Mouse (Mus musculus): Measurements from ENCODE around the gene Fkbp10. TPM values are rescaled to one million over a fixed set of nuclear protein-coding genes. Genes with fewer than 3 reads are reported as not detected.
A peak's percentile ranks its signal among the peaks of the same experiment; 100 is the strongest.

The Fkbp10 gene
- polyA plus RNA-seq, 1 experiment from 2014 or later: 62.1 TPM

DNA sequence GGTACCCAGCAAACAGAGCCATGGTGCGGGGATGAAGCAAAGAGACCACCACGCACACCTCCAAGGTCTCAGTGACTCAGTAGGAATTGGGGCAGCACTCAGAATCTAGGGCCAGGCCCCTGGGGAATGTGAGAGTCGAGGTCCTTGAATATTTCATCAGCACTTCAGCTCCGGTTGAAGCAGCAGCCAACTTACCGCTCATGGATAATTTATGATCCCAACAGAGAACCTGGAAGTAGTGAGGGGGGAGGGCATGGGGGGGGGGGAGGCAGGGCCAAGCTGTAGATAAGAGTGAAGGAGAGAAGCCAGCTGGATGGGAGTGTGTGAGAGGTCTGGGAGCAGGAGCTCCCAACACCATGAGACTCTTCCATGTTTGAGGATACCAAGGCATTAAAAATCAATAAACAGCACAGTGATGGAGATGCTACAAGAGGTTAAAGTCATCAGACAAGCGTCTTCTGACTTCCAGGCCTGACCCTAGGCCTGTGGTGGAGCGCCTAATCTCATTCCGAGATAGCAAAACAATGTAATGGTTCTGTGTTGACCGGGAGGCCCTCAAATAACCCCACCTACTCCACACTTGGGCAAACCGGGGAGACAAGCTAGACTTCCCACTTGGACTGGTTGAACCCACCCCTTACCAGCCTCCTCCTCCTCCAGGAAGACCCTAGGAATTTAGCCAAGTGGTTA lies 11.9 kb upstream of the Fkbp10 start:
- Histone ChIP-seq H3K27me3 (ENCODE audit: control insufficient read depth, insufficient read depth, low read length) (no peaks in the 10 kb centered on the region), H3K27ac (replicated peaks) (peak overlapping the region; percentile 88), H3K4me2 (replicated peaks; ENCODE audit: low read depth) (no peak overlapping the region), H3K36me3 (ENCODE audit: control insufficient read depth, insufficient read depth, low read length) (no peaks in the 10 kb centered on the region; the same call in 1 of the 2 replicates), H3K4me3 (ENCODE audit: low read depth, low read length) (no peak overlapping the region), H3K4me1 (replicated peaks; ENCODE audit: control insufficient read depth, insufficient read depth) (peaks cover 12% of the 10 kb centered on the region; the same call in 1 of the 2 replicates), H3K9me3 (ENCODE audit: control insufficient read depth, low read length) (no peaks in the 10 kb centered on the region), H3K9ac (ENCODE audit: low read length) (no peak overlapping the region)
- TF ChIP-seq CTCF (IDR thresholded peaks at IDR 0.05; ENCODE audit: low read depth) (no peak), EP300 (optimal IDR thresholded peaks at IDR 0.05) (no peak)
- DNase-seq (ENCODE audit: low spot score): peak; percentile 50
- 36% methylated on average over 10 of the region's 10 CpGs for WGBS
- no peak for ATAC-seq (ENCODE audit: low FRiP score, low TSS enrichment)

DNA sequence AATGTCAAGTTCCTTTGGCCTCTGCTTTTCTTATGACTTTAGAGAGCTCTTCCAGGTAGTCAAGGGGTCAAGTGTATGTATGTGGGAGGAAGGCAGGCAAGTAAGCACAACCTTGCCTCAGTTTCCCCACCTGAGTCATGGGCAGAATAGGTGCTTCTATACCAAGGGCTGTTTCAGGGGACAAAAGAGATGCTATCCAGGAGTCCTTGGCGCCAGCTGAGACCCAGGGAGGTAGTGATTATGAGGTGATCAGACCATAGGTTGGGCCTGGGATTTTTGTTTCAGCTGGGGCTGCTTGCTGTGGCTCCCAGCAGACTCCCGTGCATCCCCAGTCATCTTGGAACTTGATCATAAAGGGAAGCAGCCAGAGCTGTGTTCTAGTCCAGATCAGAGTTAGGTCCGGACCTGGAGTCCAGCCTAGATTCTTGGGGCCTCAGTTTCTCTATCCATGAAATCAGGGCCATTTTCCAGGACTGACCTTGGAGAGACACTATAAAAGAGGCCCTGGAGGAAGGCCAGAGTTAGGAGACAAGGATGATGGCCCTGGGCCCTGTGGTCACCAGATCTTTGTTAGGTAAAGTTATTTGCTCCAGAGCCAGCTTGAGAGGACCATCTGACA lies 10.9 kb upstream of the Fkbp10 start:
- WGBS: 93% methylated on average over 3 of the region's 3 CpGs
- Histone ChIP-seq H3K27ac (replicated peaks) (no peak overlapping the region), H3K9ac (ENCODE audit: low read length) (no peak overlapping the region), H3K36me3 (ENCODE audit: control insufficient read depth, insufficient read depth, low read length) (no peaks in the 10 kb centered on the region; the same call in 1 of the 2 replicates), H3K4me2 (replicated peaks; ENCODE audit: low read depth) (no peak overlapping the region), H3K27me3 (ENCODE audit: control insufficient read depth, insufficient read depth, low read length) (no peaks in the 10 kb centered on the region), H3K9me3 (ENCODE audit: control insufficient read depth, low read length) (no peaks in the 10 kb centered on the region), H3K4me3 (ENCODE audit: low read depth, low read length) (no peak overlapping the region), H3K4me1 (replicated peaks; ENCODE audit: control insufficient read depth, insufficient read depth) (peaks cover 12% of the 10 kb centered on the region; the same call in 1 of the 2 replicates)
- ATAC-seq (ENCODE audit: low FRiP score, low TSS enrichment): no peak
- no peak for DNase-seq (ENCODE audit: low spot score)
- TF ChIP-seq EP300 (optimal IDR thresholded peaks at IDR 0.05) (no peak), CTCF (IDR thresholded peaks at IDR 0.05; ENCODE audit: low read depth) (no peak)

DNA sequence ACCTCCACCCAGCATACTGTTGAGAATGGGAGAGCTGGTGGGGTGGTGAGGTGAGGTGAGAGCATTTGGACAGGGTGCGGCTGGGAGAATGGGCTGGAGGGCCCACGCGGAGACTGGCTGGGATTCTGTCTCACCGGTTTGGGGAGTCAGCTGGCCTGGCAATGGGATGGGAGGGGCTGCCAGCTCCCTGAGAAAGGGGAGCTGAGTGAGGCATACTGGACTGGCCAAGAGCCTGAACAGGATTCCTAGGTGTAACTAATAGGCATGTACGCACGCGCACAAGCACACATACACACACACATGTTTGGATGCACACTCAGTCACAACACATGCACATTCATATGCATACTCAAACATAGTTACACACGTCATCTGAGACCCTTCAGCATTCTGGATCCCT lies 9.2 kb upstream of the Fkbp10 start:
- H3K9me3 ChIP-seq (ENCODE audit: control insufficient read depth, low read length): no peaks in the 10 kb centered on the region
- WGBS: 68% methylated on average over 8 of the region's 8 CpGs

DNA sequence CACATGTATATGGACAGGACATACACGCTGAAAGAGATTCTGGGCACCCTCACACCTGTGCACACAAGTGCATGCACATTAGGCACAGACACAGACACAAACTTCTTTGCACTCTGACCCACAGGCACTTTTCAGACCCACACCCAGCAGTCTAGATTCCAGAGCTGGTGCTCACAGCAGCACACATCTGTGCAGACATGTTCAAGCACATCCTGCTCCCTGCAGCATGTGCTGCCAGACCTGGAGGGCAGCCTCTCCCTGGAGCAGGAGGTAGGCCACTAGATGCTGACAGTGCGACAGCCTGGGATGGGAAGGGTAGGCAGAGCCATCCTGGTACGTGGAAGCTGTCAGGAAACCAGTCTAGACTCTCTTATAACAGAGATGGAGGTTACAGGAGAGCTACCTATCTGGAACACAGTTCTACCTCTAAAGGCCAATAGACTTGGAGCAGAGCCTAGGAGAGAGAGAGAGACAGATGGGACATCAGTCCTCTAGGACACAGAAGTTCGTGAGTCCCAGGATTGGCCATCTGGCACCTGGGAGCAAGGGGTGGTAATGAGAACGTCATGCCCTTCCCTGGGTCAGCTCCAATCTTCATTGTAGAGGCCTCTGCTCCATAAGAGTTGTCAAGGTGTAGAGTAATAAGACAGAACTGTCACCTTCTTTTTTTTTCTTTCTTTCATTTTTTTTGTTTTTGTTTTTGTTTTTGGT lies 8.3 kb upstream of the Fkbp10 start:
- Histone ChIP-seq H3K27me3 (ENCODE audit: control insufficient read depth, insufficient read depth, low read length) (no peaks in the 10 kb centered on the region), H3K9ac (ENCODE audit: low read length) (no peak overlapping the region), H3K36me3 (ENCODE audit: control insufficient read depth, insufficient read depth, low read length) (no peaks in the 10 kb centered on the region; the same call in 1 of the 2 replicates), H3K9me3 (ENCODE audit: control insufficient read depth, low read length) (no peaks in the 10 kb centered on the region), H3K4me2 (replicated peaks; ENCODE audit: low read depth) (no peak overlapping the region), H3K4me3 (ENCODE audit: low read depth, low read length) (no peak overlapping the region), H3K4me1 (replicated peaks; ENCODE audit: control insufficient read depth, insufficient read depth) (peaks cover 12% of the 10 kb centered on the region), H3K27ac (replicated peaks) (peak overlapping the region; percentile 80)
- WGBS: 65% methylated on average over 5 of the region's 5 CpGs
- TF ChIP-seq EP300 (optimal IDR thresholded peaks at IDR 0.05) (no peak), CTCF (IDR thresholded peaks at IDR 0.05; ENCODE audit: low read depth) (no peak)
- ATAC-seq (ENCODE audit: low FRiP score, low TSS enrichment) (no peak), DNase-seq (ENCODE audit: low spot score) (no peak)

More for the DNA sequence above, 9.2 kb upstream of the Fkbp10 start:
- peak overlapping the region; percentile 80 for H3K27ac ChIP-seq (replicated peaks)
- H3K4me1 ChIP-seq (replicated peaks; ENCODE audit: control insufficient read depth, insufficient read depth): peaks cover 9% of the 10 kb centered on the region
- TF ChIP-seq EP300 (optimal IDR thresholded peaks at IDR 0.05) (no peak), CTCF (IDR thresholded peaks at IDR 0.05; ENCODE audit: low read depth) (no peak)
- no peak overlapping the region for H3K4me2 ChIP-seq (replicated peaks; ENCODE audit: low read depth)
- no peaks in the 10 kb centered on the region for H3K27me3 ChIP-seq (ENCODE audit: control insufficient read depth, insufficient read depth, low read length)
- ATAC-seq (ENCODE audit: low FRiP score, low TSS enrichment): peak; percentile 25
- H3K36me3 ChIP-seq (ENCODE audit: control insufficient read depth, insufficient read depth, low read length): no peaks in the 10 kb centered on the region; the same call in 1 of the 2 replicates
- peak; percentile 58 for DNase-seq (ENCODE audit: low spot score)
- no peak overlapping the region for H3K4me3 ChIP-seq (ENCODE audit: low read depth, low read length)
- 0 out of 2 replicates have a peak overlapping the region, but pooled peaks have one; percentile 31 for H3K9ac ChIP-seq (ENCODE audit: low read length)

DNA sequence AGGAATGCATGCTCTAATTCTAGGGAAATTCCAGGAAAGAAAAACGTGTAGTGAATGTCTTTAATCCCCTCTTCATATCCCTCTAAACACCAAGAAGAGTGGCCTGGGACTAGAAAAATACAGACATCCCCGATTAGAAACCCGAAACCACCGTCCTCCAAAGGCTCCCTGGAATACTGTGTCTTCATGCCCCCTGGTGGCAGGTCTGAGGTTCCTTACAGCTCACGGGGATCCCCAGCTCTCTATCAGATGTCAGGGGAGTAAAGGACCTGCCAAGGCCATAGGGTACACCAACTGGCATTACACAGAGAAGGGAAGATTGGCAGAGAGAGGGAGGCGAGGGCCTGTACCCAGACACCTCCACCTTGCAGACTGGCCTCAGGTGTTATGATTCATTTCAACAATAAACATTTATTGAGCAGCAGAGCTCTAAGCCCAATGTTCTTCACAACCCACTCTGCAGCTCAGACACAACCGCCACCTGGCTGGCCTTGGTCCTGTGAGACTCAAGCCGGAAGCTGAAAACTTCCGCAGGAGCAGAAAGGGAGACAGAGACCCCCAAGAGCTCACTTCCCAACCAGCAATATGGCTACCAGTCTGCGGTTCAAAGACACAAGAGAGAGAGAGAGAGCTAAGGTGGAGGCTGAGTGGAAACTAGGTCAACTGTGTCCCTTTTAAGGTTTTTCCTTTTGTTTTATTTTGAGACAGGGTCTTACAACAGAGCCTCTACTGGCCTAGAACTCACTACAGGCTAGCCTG lies 7.2 kb upstream of the Fkbp10 start:
- Histone ChIP-seq H3K27ac (replicated peaks) (peak overlapping the region; percentile 40; the same call in 1 of the 2 replicates), H3K36me3 (ENCODE audit: control insufficient read depth, insufficient read depth, low read length) (no peaks in the 10 kb centered on the region; the same call in 1 of the 2 replicates), H3K9ac (ENCODE audit: low read length) (no peak overlapping the region), H3K4me1 (replicated peaks; ENCODE audit: control insufficient read depth, insufficient read depth) (peaks cover 10% of the 10 kb centered on the region), H3K4me3 (ENCODE audit: low read depth, low read length) (no peak overlapping the region), H3K4me2 (replicated peaks; ENCODE audit: low read depth) (no peak overlapping the region), H3K27me3 (ENCODE audit: control insufficient read depth, insufficient read depth, low read length) (no peaks in the 10 kb centered on the region), H3K9me3 (ENCODE audit: control insufficient read depth, low read length) (no peaks in the 10 kb centered on the region)
- WGBS: 34% methylated on average over 10 of the region's 10 CpGs
- peak; percentile 64 for ATAC-seq (ENCODE audit: low FRiP score, low TSS enrichment)
- peak; percentile 80 for DNase-seq (ENCODE audit: low spot score)
- TF ChIP-seq EP300 (optimal IDR thresholded peaks at IDR 0.05) (no peak), CTCF (IDR thresholded peaks at IDR 0.05; ENCODE audit: low read depth) (peak; percentile 92)

Data from stomach, postnatal 0 days (tissue).